Mouse (Mus musculus) kidney, embryonic 16.5 days (tissue): ENCODE measurements at regions not wholly inside any gene's neighbourhood (a gene's known extent, or its start where the extent isn't known, plus 50 kb on each side); places are given as distances from the start of the nearest gene placed in this dataset.

Experiments used
- ATAC-seq: fragments of 200-750 bp; cut with Nextera tagmentation; 2 replicates; pipeline ENCODE4 v1.8.0; 2017; ENCODE audit warnings: moderate TSS enrichment; ENCODE audit not compliant: low FRiP score, low TSS enrichment
- H3K27ac ChIP-seq: fragments of 300-500 bp; sonication (generic); 2 replicates; pipeline ENCODE4 v1.5.1; 2014; ENCODE audit warnings: low read length
- H3K27me3 ChIP-seq: fragments of 300-500 bp; sonication (generic); 2 replicates; pipeline ENCODE4 v1.6.1; 2014; ENCODE audit warnings: low read length, control low read depth, mixed read lengths; ENCODE audit not compliant: insufficient read depth
- H3K36me3 ChIP-seq: fragments of 300-500 bp; sonication (generic); 2 replicates; pipeline ENCODE4 v1.6.1; 2014; ENCODE audit warnings: low read length, control low read depth, mixed read lengths; ENCODE audit not compliant: insufficient read depth
- H3K4me1 ChIP-seq: fragments of 300-500 bp; sonication (generic); 2 replicates; pipeline ENCODE4 v1.6.1; 2014; ENCODE audit warnings: low read length, control low read depth, mixed read lengths; ENCODE audit not compliant: insufficient read depth
- H3K4me2 ChIP-seq: fragments of 300-500 bp; sonication (generic); replicated peaks from 2 replicates; pipeline ENCODE4 v1.6.1; 2014; ENCODE audit warnings: low read depth, low read length
- H3K4me3 ChIP-seq: fragments of 300-500 bp; sonication (generic); 2 replicates; pipeline ENCODE4 v1.5.1; 2014; ENCODE audit warnings: mild to moderate bottlenecking, low read length
- H3K9ac ChIP-seq: fragments of 300-500 bp; sonication (generic); replicated peaks from 2 replicates; pipeline ENCODE4 v1.6.1; 2014; ENCODE audit warnings: low read length
- H3K9me3 ChIP-seq: fragments of 300-500 bp; sonication (generic); 2 replicates; pipeline ENCODE4 v1.6.1; 2016; ENCODE audit warnings: low read length, control low read depth
- WGBS: fragments of 180-500 bp; shearing (Covaris S2); extraction: QIAGEN DNeasy Blood & Tissue Kit; methylation state at CpG from one replicate; pipeline ENCODE4 v1.1.7; 2014; 5-methylcytosine and 5-hydroxymethylcytosine counted together

- Histone ChIP-seq H3K27ac (no peak overlapping the region), H3K4me2 (no peak overlapping the region), H3K9ac (no peak overlapping the region), H3K4me1 (0 out of 2 replicates have a peak, but pooled peaks cover 3% of the 10 kb centered on the region), H3K36me3 (no peaks in the 10 kb centered on the region), H3K27me3 (no peaks in the 10 kb centered on the region), H3K4me3 (no peak overlapping the region), H3K9me3 (no peaks in the 10 kb centered on the region)
- ATAC-seq = no peak
- WGBS = 32% methylated on average over 1 of the region's 1 CpGs
Observed at GRCm38 (mm10) chr10:17622802-17623201, 100.2 kb upstream of the Cited2 start.

GRCm38 (mm10) chr10:17629709-17630108 lies 93.3 kb upstream of the Cited2 start:
- H3K4me3 ChIP-seq = no peak overlapping the region
- no peaks in the 10 kb centered on the region for H3K27me3 ChIP-seq
- no peak overlapping the region for H3K9ac ChIP-seq
- no peak overlapping the region for H3K4me2 ChIP-seq
- H3K27ac ChIP-seq = no peak overlapping the region
- H3K36me3 ChIP-seq = no peaks in the 10 kb centered on the region
- 75% methylated on average over 3 of the region's 3 CpGs for WGBS
- ATAC-seq = no peak
- H3K4me1 ChIP-seq = peaks cover 11% of the 10 kb centered on the region
- no peaks in the 10 kb centered on the region for H3K9me3 ChIP-seq

GRCm38 (mm10) chr10:17630861-17631581 lies 92.0 kb upstream of the Cited2 start:
- no peak overlapping the region for H3K27ac ChIP-seq
- no peaks in the 10 kb centered on the region for H3K9me3 ChIP-seq
- no peaks in the 10 kb centered on the region for H3K36me3 ChIP-seq
- WGBS = 89% methylated on average over 4 of the region's 4 CpGs
- H3K27me3 ChIP-seq = no peaks in the 10 kb centered on the region
- peaks cover 11% of the 10 kb centered on the region for H3K4me1 ChIP-seq
- H3K4me2 ChIP-seq = no peak overlapping the region
- no peak overlapping the region for H3K9ac ChIP-seq
- no peak overlapping the region for H3K4me3 ChIP-seq
- ATAC-seq = no peak

- Histone ChIP-seq H3K4me1 (peaks cover 11% of the 10 kb centered on the region), H3K9me3 (no peaks in the 10 kb centered on the region), H3K36me3 (no peaks in the 10 kb centered on the region), H3K27ac (peak overlapping the region; percentile 35; the same call in 1 of the 2 replicates), H3K4me3 (no peak overlapping the region), H3K9ac (no peak overlapping the region), H3K4me2 (no peak overlapping the region), H3K27me3 (no peaks in the 10 kb centered on the region)
- peak; percentile 72; the same call in 1 of the 2 replicates for ATAC-seq
- 17% methylated on average over 5 of the region's 5 CpGs for WGBS
Observed at GRCm38 (mm10) chr10:17631817-17632216, 91.2 kb upstream of the Cited2 start.

- ATAC-seq = 0 out of 2 replicates have a peak, but pooled peaks have one; percentile 44
- H3K4me2 ChIP-seq = no peak overlapping the region
Observed at GRCm38 (mm10) chr10:17632959-17633674, 89.9 kb upstream of the Cited2 start.

GRCm38 (mm10) chr10:17645363-17645762 lies 77.7 kb upstream of the Cited2 start:
- H3K27me3 ChIP-seq = no peaks in the 10 kb centered on the region
- no peak overlapping the region for H3K9ac ChIP-seq
- H3K27ac ChIP-seq = no peak overlapping the region
- H3K4me3 ChIP-seq = no peak overlapping the region
- ATAC-seq = no peak
- 93% methylated on average over 5 of the region's 5 CpGs for WGBS
- no peaks in the 10 kb centered on the region for H3K36me3 ChIP-seq
- no peaks in the 10 kb centered on the region for H3K9me3 ChIP-seq
- no peak overlapping the region for H3K4me2 ChIP-seq
- no peaks in the 10 kb centered on the region for H3K4me1 ChIP-seq

More at GRCm38 (mm10) chr10:17632959-17633674, 89.9 kb upstream of the Cited2 start:
- Histone ChIP-seq H3K4me1 (peaks cover 11% of the 10 kb centered on the region), H3K27ac (0 out of 2 replicates have a peak overlapping the region, but pooled peaks have one; percentile 22), H3K9me3 (no peaks in the 10 kb centered on the region), H3K36me3 (no peaks in the 10 kb centered on the region), H3K27me3 (no peaks in the 10 kb centered on the region), H3K4me3 (no peak overlapping the region), H3K9ac (no peak overlapping the region)
- WGBS = 69% methylated on average over 12 of the region's 12 CpGs

- Histone ChIP-seq H3K4me1 (peaks cover 3% of the 10 kb centered on the region; the same call in 1 of the 2 replicates), H3K27me3 (no peaks in the 10 kb centered on the region), H3K36me3 (no peaks in the 10 kb centered on the region), H3K27ac (no peak overlapping the region), H3K4me3 (no peak overlapping the region), H3K9ac (no peak overlapping the region), H3K9me3 (no peaks in the 10 kb centered on the region), H3K4me2 (no peak overlapping the region)
- 50% methylated on average over 4 of the region's 4 CpGs for WGBS
- peak; percentile 87 for ATAC-seq
Observed at GRCm38 (mm10) chr10:17646391-17646790, 76.6 kb upstream of the Cited2 start.

GRCm38 (mm10) chr10:17648077-17648476 lies 74.9 kb upstream of the Cited2 start:
- no peak for ATAC-seq
- no peaks in the 10 kb centered on the region for H3K36me3 ChIP-seq
- H3K27ac ChIP-seq = no peak overlapping the region
- 75% methylated on average over 6 of the region's 6 CpGs for WGBS
- H3K4me1 ChIP-seq = peaks cover 16% of the 10 kb centered on the region
- H3K9ac ChIP-seq = no peak overlapping the region
- no peak overlapping the region for H3K4me3 ChIP-seq
- H3K27me3 ChIP-seq = no peaks in the 10 kb centered on the region
- H3K4me2 ChIP-seq = no peak overlapping the region
- no peaks in the 10 kb centered on the region for H3K9me3 ChIP-seq

- Histone ChIP-seq H3K27ac (peak overlapping the region; percentile 69), H3K9ac (no peak overlapping the region), H3K4me3 (no peak overlapping the region), H3K27me3 (no peaks in the 10 kb centered on the region), H3K9me3 (no peaks in the 10 kb centered on the region), H3K36me3 (no peaks in the 10 kb centered on the region), H3K4me1 (peaks cover 34% of the 10 kb centered on the region), H3K4me2 (no peak overlapping the region)
- WGBS = 71% methylated on average over 6 of the region's 6 CpGs
- ATAC-seq = peak; percentile 57
Observed at GRCm38 (mm10) chr10:17650997-17651750, 71.8 kb upstream of the Cited2 start.
